Mouse (Mus musculus) central nervous system, embryonic 11.5 days (tissue): ENCODE measurements around the gene Erfe. TPM values are rescaled to one million over a fixed set of nuclear protein-coding genes. Genes with fewer than 3 reads are reported as not detected.

Experiments
- polyA plus RNA-seq: library from polyadenylated mRNA; depleted of rRNA; stranded (reverse); fragments of >200 nt; gene quantifications from 2 replicates; pipeline ENCODE4 v1.2.3, GENCODE M21; 2012; rRNA removed

Erfe gene
- 0.65 and 0.92 TPM in 2 replicates for polyA plus RNA-seq

DNA sequence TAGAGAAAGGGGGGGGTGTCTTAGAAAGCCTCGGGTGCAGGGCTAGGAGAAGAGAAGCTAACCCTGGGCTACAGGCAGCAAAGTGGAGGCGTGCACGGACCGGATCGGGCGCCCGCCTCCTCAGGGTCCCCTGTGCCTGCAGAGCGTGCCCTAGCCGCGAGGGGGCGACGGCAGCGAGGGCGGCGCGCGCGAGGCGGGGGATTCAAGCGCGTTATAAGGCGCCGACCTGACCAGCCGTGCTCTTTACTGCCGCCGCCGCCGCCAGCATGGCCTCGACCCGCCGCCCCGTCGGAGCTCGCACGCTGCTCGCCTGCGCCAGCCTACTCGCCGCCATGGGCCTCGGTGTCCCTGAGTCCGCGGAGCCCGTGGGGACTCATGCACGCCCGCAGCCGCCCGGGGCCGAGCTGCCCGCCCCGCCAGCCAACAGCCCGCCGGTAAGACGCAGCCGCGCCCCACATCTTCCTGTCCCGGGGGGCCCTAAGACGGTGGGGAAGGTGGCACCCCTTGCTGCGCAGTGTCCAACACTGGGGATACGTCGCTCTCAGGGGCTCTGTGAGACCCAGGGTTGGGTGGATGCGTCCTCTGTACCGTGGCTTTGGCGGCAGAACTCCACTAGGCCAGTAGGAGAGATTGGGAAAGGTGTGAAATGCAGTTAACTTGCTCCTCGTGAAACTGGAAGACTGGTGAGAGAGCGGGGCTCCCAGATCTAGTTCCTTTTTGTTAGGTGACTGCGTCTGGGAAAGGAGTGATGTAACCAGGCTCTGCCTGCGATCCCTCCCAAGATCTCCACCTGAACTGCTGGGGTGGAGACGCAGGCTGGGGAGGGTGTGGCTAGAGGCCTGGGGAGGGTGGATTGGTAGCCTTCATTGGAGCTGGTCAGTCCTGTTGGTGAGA is at the start of gene Erfe:
TSS of gene Erfe (plus strand) at position 216 of the 894 bp plus-strand sequence.

DNA sequence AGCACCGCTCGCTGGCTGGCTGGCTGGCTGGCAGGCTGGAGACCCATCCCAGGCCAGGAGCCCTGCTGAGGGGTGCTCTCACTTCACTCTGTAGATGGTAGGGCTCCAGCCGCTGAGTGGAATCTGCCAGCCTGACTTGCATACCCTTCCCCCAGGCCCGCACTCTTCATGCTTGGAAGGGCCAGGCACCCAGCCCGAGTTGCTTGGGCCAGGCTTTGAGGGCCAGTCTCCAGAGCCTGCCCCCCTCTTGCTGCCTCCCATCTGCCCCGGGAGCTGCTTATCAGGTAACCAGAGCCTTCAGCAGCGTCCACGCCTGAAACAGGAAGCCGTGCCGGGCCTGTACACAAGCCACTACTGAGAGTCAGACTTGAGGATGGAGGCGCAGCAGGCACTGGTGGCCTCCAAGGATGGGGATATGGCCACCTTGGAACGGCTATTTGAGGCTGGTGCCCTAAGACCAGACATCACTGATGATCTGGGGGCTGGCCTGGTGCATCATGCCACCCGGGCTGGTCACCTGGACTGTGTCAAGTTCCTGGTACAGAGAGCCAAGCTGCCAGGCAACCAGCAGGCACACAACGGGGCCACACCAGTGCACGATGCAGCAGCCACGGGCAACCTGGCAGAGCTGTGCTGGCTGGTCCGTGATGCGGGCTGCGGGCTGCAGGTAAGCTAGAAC is 44.3 kb upstream of the Erfe start, which contains the start of gene Espnl:
TSS of gene Espnl (plus strand) at position 316 of the 679 bp plus-strand sequence.

DNA sequence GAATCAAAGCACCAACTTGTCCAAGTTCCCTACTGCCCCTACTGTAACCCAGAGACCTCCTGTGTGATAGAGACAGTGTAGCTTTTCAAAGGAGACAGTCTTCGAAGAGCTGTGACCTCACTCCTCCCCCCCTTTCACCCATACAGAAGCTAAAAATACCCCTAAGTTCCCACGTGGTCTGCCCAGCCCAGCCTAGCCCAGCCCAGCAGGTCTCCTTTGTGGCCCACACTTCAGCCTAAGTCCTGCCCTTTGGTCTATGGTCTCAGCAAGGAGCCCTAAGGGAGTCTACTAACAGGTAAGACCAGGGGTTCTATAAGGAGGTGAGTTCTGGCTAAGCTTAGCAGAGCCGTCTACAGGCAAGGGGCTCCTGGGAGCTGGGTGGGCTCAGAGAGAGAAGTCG is 15.4 kb upstream of the Erfe start, which contains the start of gene Klhl30:
TSS of gene Klhl30 (plus strand) at position 176 of the 400 bp plus-strand sequence.

DNA sequence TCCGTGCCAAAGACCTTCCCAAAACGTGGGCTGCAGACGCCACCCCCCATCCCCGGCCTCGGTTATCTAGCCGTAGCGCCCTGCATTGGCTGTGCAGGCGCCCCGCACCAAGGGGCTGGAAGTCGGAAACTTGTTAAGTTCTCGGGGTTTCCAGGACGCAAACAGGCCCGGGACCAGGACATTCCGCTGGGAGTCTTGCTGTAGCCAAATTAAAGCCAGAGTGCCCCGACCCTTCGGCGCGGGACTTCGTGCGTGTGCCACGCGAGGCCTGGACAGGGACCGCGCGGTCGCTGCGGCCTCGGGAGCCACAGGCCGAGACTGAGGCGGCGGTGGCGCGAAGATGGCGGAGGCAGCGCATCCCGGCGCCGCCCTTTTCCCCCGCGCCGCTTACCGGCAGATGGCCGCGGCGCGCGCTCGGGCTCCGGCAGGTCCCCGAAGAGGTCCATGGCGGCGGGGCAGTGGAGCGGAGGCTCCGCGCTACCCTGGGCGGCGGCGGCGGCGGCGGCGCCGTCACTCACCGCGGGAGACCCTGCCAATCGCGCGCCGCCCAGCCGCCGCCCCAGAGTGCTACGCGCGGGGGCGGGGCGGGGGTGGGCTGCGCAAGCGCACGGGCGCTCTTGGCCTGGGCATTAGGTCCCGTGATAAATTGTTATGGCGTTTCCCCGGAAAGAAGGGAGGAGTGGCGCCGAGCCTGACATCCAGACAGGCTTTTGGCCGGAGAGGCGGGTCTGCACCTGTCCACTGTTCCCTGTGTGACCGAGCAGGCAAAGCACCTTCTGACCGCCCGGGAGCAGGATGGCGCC is 32.2 kb downstream of the Erfe start, which contains the start of gene Ilkap:
TSS of gene Ilkap (minus strand) at position 556 of the 803 bp plus-strand sequence.

DNA sequence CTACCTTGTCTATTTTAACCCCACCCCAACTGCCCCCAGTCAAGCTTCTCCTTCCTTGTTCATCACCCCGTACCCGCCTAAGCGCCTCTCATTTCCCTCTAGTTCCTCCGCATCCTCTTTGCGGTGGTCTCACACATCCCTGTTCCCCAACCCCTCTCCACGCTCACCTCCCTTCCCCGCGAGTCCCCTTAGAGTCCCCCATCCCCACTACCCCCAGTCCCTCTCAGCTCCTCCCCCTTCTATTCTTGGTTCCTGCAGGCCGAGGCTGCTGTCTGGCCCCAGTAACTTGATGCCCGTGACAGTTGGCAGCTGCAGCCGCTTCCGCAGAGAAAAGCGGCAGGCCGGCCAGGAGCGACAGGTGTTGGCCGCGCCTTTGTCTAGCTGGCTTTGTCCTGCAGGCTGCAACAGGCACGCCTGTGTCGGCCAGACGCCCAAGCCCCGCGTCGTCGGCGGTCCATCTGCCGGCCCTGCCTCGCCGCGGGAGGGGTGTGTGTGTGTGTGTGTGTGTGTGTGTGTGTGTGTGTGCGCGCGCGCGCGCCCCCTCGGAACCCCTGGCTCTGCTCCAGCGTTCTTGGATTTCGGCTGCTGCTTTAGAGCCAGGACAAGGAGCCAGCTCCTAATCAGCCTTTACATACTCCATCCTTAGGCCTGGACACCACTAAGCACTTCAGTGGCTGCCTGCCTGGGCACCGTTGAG is 47.8 kb downstream of the Erfe start, which contains the start of gene Hes6:
TSS of gene Hes6 (minus strand) at position 141 of the 697 bp plus-strand sequence.

Other genes with a start within 250 kb of the Erfe start
- gene Rbm44, start 221.3 kb upstream of the Erfe start, polyA plus RNA-seq = 0.43 and 0.78 TPM in 2 replicates
- 0.56 and 1.3 TPM in 2 replicates for gene Ramp1, start 186.6 kb upstream of the Erfe start, polyA plus RNA-seq
- 61.8 and 64.3 TPM in 2 replicates for gene Ube2f, start 116.1 kb upstream of the Erfe start, polyA plus RNA-seq
- 13.1 and 13.7 TPM in 2 replicates for gene Scly, start 68.1 kb upstream of the Erfe start, polyA plus RNA-seq
- 0.10 and 0.12 TPM in 2 replicates for gene Espnl, start 44.4 kb upstream of the Erfe start, polyA plus RNA-seq
- gene Klhl30, start 15.4 kb upstream of the Erfe start, polyA plus RNA-seq = 0.54 and 1.5 TPM in 2 replicates
- 157 and 224 TPM in 2 replicates for gene Ilkap, start 32.4 kb downstream of the Erfe start, polyA plus RNA-seq
- 157 and 243 TPM in 2 replicates for gene Hes6, start 47.6 kb downstream of the Erfe start, polyA plus RNA-seq
- gene Per2, start 92.9 kb downstream of the Erfe start, polyA plus RNA-seq = 3.4 and 3.8 TPM in 2 replicates
- 20.6 and 29.5 TPM in 2 replicates for gene Traf3ip1, start 128.2 kb downstream of the Erfe start, polyA plus RNA-seq
- 11.9 TPM in 2 replicates for gene Asb1, start 174.1 kb downstream of the Erfe start, polyA plus RNA-seq